Mouse (Mus musculus) C2C12 (cell line): ENCODE results near the gene Clec1a.

Experiments used
- CTCF ChIP-seq: IDR thresholded peaks from one replicate; pipeline ENCODE4 v1.5.1; 2011; ENCODE audit not compliant: control insufficient read depth, insufficient read depth, insufficient read length
- MAX ChIP-seq: IDR thresholded peaks from one replicate; pipeline ENCODE4 v1.6.1; 2011; ENCODE audit warnings: mild to moderate bottlenecking, control low read depth
- MYOD1 ChIP-seq: IDR thresholded peaks from one replicate; pipeline ENCODE4 v1.6.1; 2011; ENCODE audit warnings: low read depth; ENCODE audit not compliant: control insufficient read depth, insufficient read length
- MYOG ChIP-seq: IDR thresholded peaks from one replicate; pipeline ENCODE4 v1.6.1; 2011; ENCODE audit not compliant: control insufficient read depth, insufficient read length; ENCODE audit errors: extremely low read depth

- TF ChIP-seq CTCF (no peak), MAX (no peak), MYOG (no peak), MYOD1 (no peak)
These were observed 51.9 kb downstream of the Clec1a start for GRCm38 (mm10) chr6:129399945-129400344.
